Mouse (Mus musculus) kidney, postnatal 10 days (tissue): ENCODE results near the gene N4bp2l2.
"Not testable (repeated sequence)": the region's sequence is repeated elsewhere in the genome, so short reads cannot be mapped to it uniquely, and the experiment has no call there.

Experiments used
- DNase-seq: peaks from one replicate; pipeline ENCODE4 v3.0.0; 2021; ENCODE audit warnings: mixed read lengths

The N4bp2l2 gene

GRCm38 (mm10) chr5:150666133-150666739, at the start of gene N4bp2l2:
N4bp2l2 (minus strand) TSS chr5:150666183.
- not testable (repeated sequence) for DNase-seq

GRCm38 (mm10) chr5:150713431-150713830, 47.4 kb upstream of the N4bp2l2 start:
- no peak for DNase-seq

GRCm38 (mm10) chr5:150711503-150711902, 45.5 kb upstream of the N4bp2l2 start:
- no peak for DNase-seq

GRCm38 (mm10) chr5:150707181-150707580, 41.2 kb upstream of the N4bp2l2 start:
- not testable (repeated sequence) for DNase-seq

- not testable (repeated sequence) for DNase-seq
Measured at GRCm38 (mm10) chr5:150706651-150707050, 40.7 kb upstream of the N4bp2l2 start.

GRCm38 (mm10) chr5:150702714-150703113, 36.7 kb upstream of the N4bp2l2 start:
- peak; percentile 59 for DNase-seq

GRCm38 (mm10) chr5:150693277-150693676, 27.3 kb upstream of the N4bp2l2 start:
- DNase-seq, result no peak

GRCm38 (mm10) chr5:150690685-150691084, 24.7 kb upstream of the N4bp2l2 start:
- no peak for DNase-seq

- not testable (repeated sequence) for DNase-seq
Measured at GRCm38 (mm10) chr5:150682862-150683261, 16.9 kb upstream of the N4bp2l2 start.

GRCm38 (mm10) chr5:150674866-150675265, 8.9 kb upstream of the N4bp2l2 start:
- DNase-seq, result no peak

- DNase-seq, result peak; percentile 64
Measured at GRCm38 (mm10) chr5:150673880-150674621, 8.1 kb upstream of the N4bp2l2 start.

- DNase-seq, result peak; percentile 98
Measured at GRCm38 (mm10) chr5:150673153-150673835, 7.3 kb upstream of the N4bp2l2 start, which contains the start of gene Pds5b. Pds5b (plus strand) TSS chr5:150673739.

- DNase-seq, result no peak
Measured at GRCm38 (mm10) chr5:150672343-150672742, 6.4 kb upstream of the N4bp2l2 start.

GRCm38 (mm10) chr5:150668731-150669130, 2.7 kb upstream of the N4bp2l2 start:
- DNase-seq, result no peak

- DNase-seq, result peak; percentile 96
Measured at GRCm38 (mm10) chr5:150665132-150665954, 640 bp downstream of the N4bp2l2 start.

GRCm38 (mm10) chr5:150664794-150665131, 1.2 kb downstream of the N4bp2l2 start:
- DNase-seq, result no peak

GRCm38 (mm10) chr5:150663926-150664325, 2.1 kb downstream of the N4bp2l2 start:
- DNase-seq, result not testable (repeated sequence)

- not testable (repeated sequence) for DNase-seq
Measured at GRCm38 (mm10) chr5:150660296-150660695, 5.7 kb downstream of the N4bp2l2 start.

- DNase-seq, result not testable (repeated sequence)
Measured at GRCm38 (mm10) chr5:150659425-150659824, 6.6 kb downstream of the N4bp2l2 start.

- no peak for DNase-seq
Measured at GRCm38 (mm10) chr5:150654548-150654947, 11.4 kb downstream of the N4bp2l2 start.

- no peak for DNase-seq
Measured at GRCm38 (mm10) chr5:150652578-150652977, 13.4 kb downstream of the N4bp2l2 start.

GRCm38 (mm10) chr5:150644926-150645325, 21.1 kb downstream of the N4bp2l2 start:
- no peak for DNase-seq

GRCm38 (mm10) chr5:150643390-150643789, 22.6 kb downstream of the N4bp2l2 start:
- not testable (repeated sequence) for DNase-seq
